Mouse (Mus musculus): Measurements from ENCODE around the gene Kntc1. TPM values are rescaled to one million over a fixed set of nuclear protein-coding genes. Genes with fewer than 3 reads are reported as not detected.

Kntc1 gene
- total RNA-seq, 2 experiments from 2014 or later = 0.68 to 1.1 TPM

GRCm38 (mm10) chr5:123851398-123851797 is 101.9 kb downstream of the Kntc1 start:
- no peak for DNase-seq (ENCODE audit: extremely low spot score in 1 of 2, low spot score in 2 of 2)
- H3K4me3 ChIP-seq = no peak overlapping the region
- no peak for TF ChIP-seq CTCF (IDR thresholded peaks at IDR 0.05)
- intact Hi-C loops (cut with DNase I) = no loop called here
- H3K27ac ChIP-seq = no peak overlapping the region

GRCm38 (mm10) chr5:123853877-123854504 is 104.5 kb downstream of the Kntc1 start:
- intact Hi-C loops (cut with DNase I) = no loop called here
- no peak for DNase-seq (ENCODE audit: extremely low spot score in 1 of 2, low spot score in 2 of 2)
- H3K27ac ChIP-seq = no peak overlapping the region
- no peak for TF ChIP-seq CTCF (IDR thresholded peaks at IDR 0.05)
- no peak overlapping the region for H3K4me3 ChIP-seq

DNA sequence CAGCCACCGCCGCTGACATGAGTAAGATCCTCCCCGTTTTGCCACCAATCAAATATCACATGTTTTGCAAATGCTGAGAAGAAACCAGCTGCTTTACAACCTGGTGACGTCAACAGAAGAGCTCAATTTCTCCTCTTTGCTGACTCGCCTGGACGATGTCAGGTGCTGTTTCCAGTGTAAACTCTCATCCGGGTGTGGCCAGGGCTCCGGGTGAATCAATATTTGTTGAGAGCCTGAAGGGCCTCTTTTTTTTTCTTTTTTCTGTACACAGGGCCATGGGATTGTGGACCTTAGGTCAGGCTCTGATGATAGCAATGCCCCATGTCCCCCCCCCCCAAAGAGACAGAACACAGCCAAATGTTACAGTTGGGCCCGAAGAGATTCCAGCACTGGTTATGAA is 105.0 kb downstream of the Kntc1 start:
- Histone ChIP-seq H3K27ac (no peak overlapping the region), H3K4me3 (no peak overlapping the region)
- no peak for DNase-seq (ENCODE audit: extremely low spot score in 1 of 2, low spot score in 2 of 2)
- intact Hi-C loops (cut with DNase I) = no loop called here
- no peak for TF ChIP-seq CTCF (IDR thresholded peaks at IDR 0.05)

- Histone ChIP-seq H3K27ac (no peak overlapping the region), H3K4me3 (no peak overlapping the region)
- no peak for DNase-seq (ENCODE audit: extremely low spot score in 1 of 2, low spot score in 2 of 2)
- intact Hi-C loops (cut with DNase I) = no loop called here
- TF ChIP-seq CTCF (IDR thresholded peaks at IDR 0.05) = no peak
Observed at GRCm38 (mm10) chr5:123858798-123859197, 109.3 kb downstream of the Kntc1 start.

- no peak for TF ChIP-seq CTCF (IDR thresholded peaks at IDR 0.05)
- no peak for DNase-seq (ENCODE audit: extremely low spot score in 1 of 2, low spot score in 2 of 2)
- no peak overlapping the region for H3K27ac ChIP-seq
- peak overlapping the region; percentile 11; the same call in 1 of the 2 replicates for H3K4me3 ChIP-seq
- intact Hi-C loops (cut with DNase I) = no loop called here
Observed at GRCm38 (mm10) chr5:123862374-123863350, 113.1 kb downstream of the Kntc1 start.

- H3K27ac ChIP-seq = peak overlapping the region; percentile 36
- no peak for TF ChIP-seq CTCF (IDR thresholded peaks at IDR 0.05)
- intact Hi-C loops (cut with DNase I) = no loop called here
- no peak for DNase-seq (ENCODE audit: extremely low spot score in 1 of 2, low spot score in 2 of 2)
- no peak overlapping the region for H3K4me3 ChIP-seq
Observed at GRCm38 (mm10) chr5:123863934-123864333, 114.4 kb downstream of the Kntc1 start.

DNA sequence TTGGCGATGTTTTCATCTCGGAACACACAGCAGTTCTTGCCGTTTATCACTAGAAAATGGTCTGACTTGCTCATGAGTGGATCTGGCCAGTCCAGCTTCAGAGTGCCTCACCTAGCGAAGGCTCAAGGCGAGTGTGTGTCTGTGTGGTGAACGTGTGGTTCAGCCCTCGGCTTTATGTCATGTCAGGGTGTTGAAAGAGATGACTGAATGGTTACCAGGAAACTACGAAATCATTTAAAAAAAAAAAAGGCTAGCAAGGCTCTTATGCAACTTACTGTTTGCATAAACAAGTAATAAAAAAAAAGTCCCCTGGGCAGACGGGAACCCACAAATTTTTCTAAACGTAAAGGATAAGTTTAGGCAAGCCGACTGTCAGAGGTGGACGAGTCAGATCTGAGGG is 115.8 kb downstream of the Kntc1 start, which contains the start of gene Hcar2:
Hcar2 (minus strand) TSS at position 135 of the 400 bp plus-strand sequence.
- TF ChIP-seq CTCF (IDR thresholded peaks at IDR 0.05) = no peak
- intact Hi-C loops (cut with DNase I) = no loop called here
- Histone ChIP-seq H3K4me3 (no peak within 1 kb of the TSS), H3K27ac (no peak within 1 kb of the TSS)
- no peak for DNase-seq (ENCODE audit: extremely low spot score in 1 of 2, low spot score in 2 of 2)

- no peak for TF ChIP-seq CTCF (IDR thresholded peaks at IDR 0.05)
- no peak for DNase-seq (ENCODE audit: extremely low spot score in 1 of 2, low spot score in 2 of 2)
- H3K27ac ChIP-seq = no peak overlapping the region
- H3K4me3 ChIP-seq = no peak overlapping the region
- intact Hi-C loops (cut with DNase I) = no loop called here
Observed at GRCm38 (mm10) chr5:123866457-123866856, 116.9 kb downstream of the Kntc1 start.

GRCm38 (mm10) chr5:123869615-123870014 is 120.1 kb downstream of the Kntc1 start:
- no peak overlapping the region for H3K27ac ChIP-seq
- intact Hi-C loops (cut with DNase I) = loop anchor here (5.0 kb wide), 1 partner anchor 72 kb away; no protein-coding TSS in a partner anchor
- no peak for DNase-seq (ENCODE audit: extremely low spot score in 1 of 2, low spot score in 2 of 2)
- no peak for TF ChIP-seq CTCF (IDR thresholded peaks at IDR 0.05)
- H3K4me3 ChIP-seq = no peak overlapping the region

Other genes starting within 250 kb of the Kntc1 start
- 1 to 10 TPM in 1 of 2 experiments, under 1 TPM in 1; 0.95 to 1.1 TPM for gene B3gnt4, start 239.3 kb upstream of the Kntc1 start, total RNA-seq (2021)
- 10 to 100 TPM; 27.9 to 29.0 TPM for gene Diablo, start 225.5 kb upstream of the Kntc1 start, total RNA-seq (2021)
- gene Gm49027, start 224.2 kb upstream of the Kntc1 start, total RNA-seq (2021) = 1 to 10 TPM; 7.0 to 7.7 TPM
- 100 to 1,000 TPM in 1 of 2 experiments, 10 to 100 TPM in 1; 87.3 to 105 TPM for gene Vps33a, start 176.7 kb upstream of the Kntc1 start, total RNA-seq (2021)
- 100 to 1,000 TPM; 139 TPM for gene Clip1, start 65.1 kb upstream of the Kntc1 start, total RNA-seq (2021)
- 10 to 100 TPM; 40.5 to 47.3 TPM for gene Zcchc8, start 28.6 kb upstream of the Kntc1 start, total RNA-seq (2021)
- gene Rsrc2, start 302 bp upstream of the Kntc1 start, total RNA-seq (2021) = 10 to 100 TPM; 84.2 to 84.8 TPM
- gene Hcar2, start 115.8 kb downstream of the Kntc1 start, total RNA-seq (2021) = not detected
- gene Hcar1, start 130.3 kb downstream of the Kntc1 start, total RNA-seq (2021) = 1 to 10 TPM; 1.5 TPM
- 10 to 100 TPM; 66.0 to 68.7 TPM for gene Denr, start 157.5 kb downstream of the Kntc1 start, total RNA-seq (2021)
- 1 to 10 TPM in 1 of 2 experiments, under 1 TPM in 1; 0.63 to 1.1 TPM for gene Gm43518, start 177.7 kb downstream of the Kntc1 start, total RNA-seq (2021)
- 1 to 10 TPM; 2.9 to 4.1 TPM for gene Ccdc62, start 181.0 kb downstream of the Kntc1 start, total RNA-seq (2021)
- gene Hip1r, start 223.9 kb downstream of the Kntc1 start, total RNA-seq (2021) = 10 to 100 TPM; 68.3 to 74.2 TPM

Measured in left cerebral cortex, adult 2 months (tissue).